ENCODE assay signal across 29 mouse cellular contexts in genomic region chr1:165812775-165813174, GRCm38 (mm10). TPM values are rescaled to one million over a fixed set of nuclear protein-coding genes. Genes with fewer than 3 reads are reported as not detected.
DNase-seq lines count a peak whose midpoint lies in the region; ATAC-seq and TF ChIP-seq lines count a peak whose summit lies in the region.
"Had no signal": no experiment of that assay in that cellular context is flagged by ENCODE, and none has a peak within 500 bp of the region (broad histone marks: within the 10 kb centered on the region; RNA-seq: fewer than 3 reads in every experiment).

No protein-coding gene starts in this region.

- H3K27ac ChIP-seq in layer of hippocampus, adult 2 months, result no peak overlapping the region
- H3K27ac ChIP-seq: heart, embryonic 13.5 days; hindbrain, postnatal 0 days; limb, embryonic 13.5 days; lung, embryonic 15.5 days; stomach, postnatal 0 days had no signal

- ATAC-seq in activated CD4-positive, CD25-positive, alpha-beta regulatory T cell, adult 4 months, result peak; percentile 47
- peak; percentile 46 for ATAC-seq in inflammation-experienced regulatory T-cells, adult 6 months
- ATAC-seq: forebrain, postnatal 0 days; hindbrain, postnatal 0 days; intestine, postnatal 0 days had no signal

- TF ChIP-seq CTCF in layer of hippocampus, adult 2 months (conservative IDR thresholded peaks at IDR 0.05), result no peak

- H3K4me3 ChIP-seq in layer of hippocampus, adult 2 months, result no peak overlapping the region
- H3K4me3 ChIP-seq: erythroblast, embryonic 14.5 days; forebrain, embryonic 12.5 days; heart, embryonic 13.5 days; limb, embryonic 13.5 days; lung, embryonic 15.5 days; midbrain, embryonic 12.5 days had no signal

- peak; percentile 26 for DNase-seq in thymus, postnatal 0 days (ENCODE audit: low spot score)
- DNase-seq in thymus, adult 18-20 months, result no peak
- peak; percentile 68 for DNase-seq in thymus, postnatal 4 days
- DNase-seq in right cerebral cortex, postnatal 4 days, result no peak
- no peak for DNase-seq in spleen, adult 18-20 months
- DNase-seq in layer of hippocampus, adult 2 months (ENCODE audit: low spot score in 2 of 2), result no peak
- DNase-seq: adrenal gland, adult 2 months; adrenal gland, postnatal 36 days; B cell, adult 2 months; cerebellum, adult 18-20 months; cerebellum, postnatal 14 days; forebrain, postnatal 0 days; heart, postnatal 10 days; kidney, postnatal 14 days; retina, postnatal 1 day; right cerebral cortex, postnatal 14 days had no signal

RNA-seq across cellular contexts. Expression of gene Cd247, which starts 24.3 kb away (rescaled TPM):
- polyA plus RNA-seq in thymus, postnatal 0 days (2015; fragmentation: Nextera tagmentation; extraction: Ambion mirVana), result 282 TPM in 2 replicates
- polyA plus RNA-seq in activated CD4-positive, CD25-positive, alpha-beta regulatory T cell, adult 4 months (2017; shearing (Covaris generic)), result 100 to 1,000 TPM; 370 TPM
- 100 to 1,000 TPM; 373 to 445 (median 435) TPM for polyA plus RNA-seq in inflammation-experienced regulatory T-cells, adult 6 months (2017; shearing (Covaris generic))
- total RNA-seq in layer of hippocampus, adult 2 months (2021), result not detected
- total RNA-seq: hindbrain, postnatal 0 days; layer of hippocampus, postnatal 14 days; left cerebral cortex, adult 8-10 months had no signal

RNA-seq across cellular contexts. Expression of gene Creg1, which starts 49.2 kb away (rescaled TPM):
- 70.5 and 73.3 TPM in 2 replicates for polyA plus RNA-seq in thymus, postnatal 0 days (2015; fragmentation: Nextera tagmentation; extraction: Ambion mirVana)
- polyA plus RNA-seq in activated CD4-positive, CD25-positive, alpha-beta regulatory T cell, adult 4 months (2017; shearing (Covaris generic)), result 10 to 100 TPM; 24.1 to 24.2 TPM
- 10 to 100 TPM; 15.6 to 20.4 (median 17.6) TPM for polyA plus RNA-seq in inflammation-experienced regulatory T-cells, adult 6 months (2017; shearing (Covaris generic))
- total RNA-seq in layer of hippocampus, adult 2 months (2021), result 10 to 100 TPM; 23.8 to 26.4 TPM

Comparison
In these comparisons a context has a peak if more than half of its experiments do, and no peak if none do; other contexts are left out.
1. DNase-seq: peak in thymus, postnatal 0 days (single experiment) and thymus, postnatal 4 days (single experiment); none in thymus, adult 18-20 months (0 of 2), right cerebral cortex, postnatal 4 days (single experiment), spleen, adult 18-20 months (0 of 2) and layer of hippocampus, adult 2 months (0 of 2).